Mouse (Mus musculus) CH12.LX (cell line): ENCODE results near the gene Fam92a.

Experiments used
- CTCF ChIP-seq, 2 experiments: IDR thresholded peaks in 1 of 2; conservative IDR thresholded peaks in 1 of 2; 2 replicates each; pipeline ENCODE4 v1.5.1; 2011 to 2012; ENCODE audit warnings: low read depth in 2 of 2, low read length in 2 of 2, improper control_type of control experiment in 1 of 2, inconsistent platforms in 1 of 2, mild to moderate bottlenecking in 1 of 2, moderate library complexity in 1 of 2
- JUN ChIP-seq: IDR thresholded peaks from 2 replicates; pipeline ENCODE4 v1.6.1; 2011; ENCODE audit warnings: low read depth, mild to moderate bottlenecking, low read length, improper control_type of control experiment, moderate library complexity; ENCODE audit not compliant: insufficient read depth
- MAFK ChIP-seq: IDR thresholded peaks from 2 replicates; pipeline ENCODE4 v1.6.1; 2011; ENCODE audit warnings: low read length, improper control_type of control experiment; ENCODE audit not compliant: insufficient replicate concordance
- MYC ChIP-seq: IDR thresholded peaks from 2 replicates; pipeline ENCODE4 v1.6.1; 2011; ENCODE audit warnings: low read depth, mild to moderate bottlenecking, improper control_type of control experiment, low read length
- POLR2A ChIP-seq: IDR thresholded peaks from 2 replicates; pipeline ENCODE4 v1.6.1; 2011; ENCODE audit warnings: low read depth, mild to moderate bottlenecking, improper control_type of control experiment, low read length
- TBP ChIP-seq: conservative IDR thresholded peaks from 2 replicates; pipeline ENCODE4 v1.6.1; 2011; ENCODE audit warnings: low read depth, low read length, improper control_type of control experiment

GRCm38 (mm10) chr4:12170986-12171317 lies 863 bp downstream of the Fam92a start:
- TF ChIP-seq CTCF (conservative IDR thresholded peaks at IDR 0.05 in 1 of 2, IDR thresholded peaks at IDR 0.05 in 1 of 2; ENCODE audit: low read depth in 2 of 2, low read length in 2 of 2) (no peak), MAFK (no peak), MYC (no peak), POLR2A (no peak), JUN (no peak), TBP (no peak)
